Comparison of ENCODE assay signal across 33 mouse cellular contexts in genomic region chr6:24963754-24964153, GRCm38 (mm10). TPM values are rescaled to one million over a fixed set of nuclear protein-coding genes. Genes with fewer than 3 reads are reported as not detected.
"Had no signal": no experiment of that assay in that cellular context is flagged by ENCODE, and none has a peak within 500 bp of the region (broad histone marks: within the 10 kb centered on the region; RNA-seq: fewer than 3 reads in every experiment).

No protein-coding gene starts in this region.

- H3K36me3 ChIP-seq: limb, embryonic 10.5 days; limb, embryonic 12.5 days; limb, embryonic 13.5 days; limb, embryonic 15.5 days; liver, embryonic 12.5 days; liver, embryonic 13.5 days; liver, embryonic 15.5 days; lung, embryonic 15.5 days; midbrain, embryonic 10.5 days; midbrain, embryonic 12.5 days; midbrain, embryonic 13.5 days; midbrain, embryonic 15.5 days; neural tube, embryonic 12.5 days; neural tube, embryonic 13.5 days had no signal

- H3K27ac ChIP-seq: left cerebral cortex, adult 2 months; limb, embryonic 10.5 days; limb, embryonic 12.5 days; limb, embryonic 13.5 days; limb, embryonic 15.5 days; liver, embryonic 12.5 days; liver, embryonic 13.5 days; liver, embryonic 14.5 days; liver, embryonic 15.5 days; lung, embryonic 15.5 days; macrophage; midbrain, embryonic 10.5 days; midbrain, embryonic 12.5 days; midbrain, embryonic 13.5 days; midbrain, embryonic 15.5 days; neural tube, embryonic 12.5 days; neural tube, embryonic 13.5 days had no signal

- H3K9ac ChIP-seq: limb, embryonic 12.5 days; limb, embryonic 13.5 days; limb, embryonic 15.5 days; liver, embryonic 12.5 days; liver, embryonic 13.5 days; liver, embryonic 14.5 days; liver, embryonic 15.5 days; liver, postnatal 0 days; lung, embryonic 14.5 days; lung, embryonic 15.5 days; midbrain, embryonic 12.5 days; midbrain, embryonic 13.5 days; midbrain, embryonic 15.5 days; neural tube, embryonic 12.5 days; neural tube, embryonic 13.5 days had no signal

- H3K4me1 ChIP-seq: limb, embryonic 10.5 days; limb, embryonic 12.5 days; limb, embryonic 13.5 days; limb, embryonic 15.5 days; liver, embryonic 12.5 days; liver, embryonic 13.5 days; liver, embryonic 15.5 days; lung, embryonic 15.5 days; megakaryocyte, embryonic 14.5 days; midbrain, embryonic 10.5 days; midbrain, embryonic 12.5 days; midbrain, embryonic 13.5 days; midbrain, embryonic 15.5 days; neural tube, embryonic 12.5 days; neural tube, embryonic 13.5 days had no signal

- H3K4me3 ChIP-seq: left cerebral cortex, adult 2 months; limb, embryonic 10.5 days; limb, embryonic 12.5 days; limb, embryonic 13.5 days; limb, embryonic 15.5 days; liver, embryonic 12.5 days; liver, embryonic 13.5 days; liver, embryonic 15.5 days; lung, embryonic 15.5 days; megakaryocyte, embryonic 14.5 days; midbrain, embryonic 10.5 days; midbrain, embryonic 12.5 days; midbrain, embryonic 13.5 days; midbrain, embryonic 15.5 days; myocyte; neural tube, embryonic 12.5 days; neural tube, embryonic 13.5 days had no signal

- H3K27me3 ChIP-seq: limb, embryonic 12.5 days; limb, embryonic 13.5 days; limb, embryonic 15.5 days; liver, embryonic 12.5 days; liver, embryonic 13.5 days; liver, embryonic 15.5 days; lung, embryonic 15.5 days; megakaryocyte, embryonic 14.5 days; midbrain, embryonic 12.5 days; midbrain, embryonic 13.5 days; midbrain, embryonic 15.5 days; neural tube, embryonic 12.5 days; neural tube, embryonic 13.5 days had no signal

- H3K4me2 ChIP-seq: limb, embryonic 12.5 days; limb, embryonic 13.5 days; limb, embryonic 15.5 days; liver, embryonic 11.5 days; liver, embryonic 12.5 days; liver, embryonic 13.5 days; liver, embryonic 15.5 days; lung, embryonic 14.5 days; lung, embryonic 15.5 days; midbrain, embryonic 11.5 days; midbrain, embryonic 12.5 days; midbrain, embryonic 13.5 days; midbrain, embryonic 15.5 days; neural tube, embryonic 12.5 days; neural tube, embryonic 13.5 days had no signal

- H3K9me3 ChIP-seq: limb, embryonic 10.5 days; limb, embryonic 12.5 days; limb, embryonic 13.5 days; limb, embryonic 15.5 days; liver, embryonic 12.5 days; liver, embryonic 13.5 days; liver, embryonic 15.5 days; lung, embryonic 15.5 days; megakaryocyte, embryonic 14.5 days; midbrain, embryonic 10.5 days; midbrain, embryonic 12.5 days; midbrain, embryonic 13.5 days; midbrain, embryonic 15.5 days; neural tube, embryonic 12.5 days; neural tube, embryonic 13.5 days had no signal

- ATAC-seq: liver, embryonic 12.5 days; liver, postnatal 0 days; lung, postnatal 0 days; midbrain, embryonic 13.5 days; midbrain, embryonic 15.5 days; midbrain, embryonic 16.5 days had no signal

- DNase-seq: left cerebral cortex, postnatal 4 days; liver, embryonic 13.5 days; liver, postnatal 0 days; lung, adult 18-20 months; lung, adult 2 months; lung, embryonic 14.5 days; lung, postnatal 10 days; lung, postnatal 14 days; midbrain, embryonic 14.5 days had no signal

RNA-seq across cellular contexts. Expression of gene Tmem229a, which starts 7.7 kb away (rescaled TPM):
- total RNA-seq: megakaryocyte progenitor cell, adult 5-6 weeks; megakaryocyte-erythroid progenitor cell, adult 5-6 weeks had no signal
- polyA plus RNA-seq: macrophage, myocyte had no signal
